Mouse (Mus musculus) embryo, embryonic 11.5 days (tissue): Measurements from ENCODE around the gene Pim1.

Experiments
- DNase-seq: peaks from one replicate; pipeline ENCODE4 v3.0.0-alpha.2; 2012; ENCODE audit warnings: low read depth, low spot score

Pim1 gene

GRCm38 (mm10) chr17:29528568-29529187 is 38.1 kb downstream of the Pim1 start:
- no peak for DNase-seq

GRCm38 (mm10) chr17:29530508-29530907 is 40.0 kb downstream of the Pim1 start:
- no peak for DNase-seq

- no peak for DNase-seq
Measured at GRCm38 (mm10) chr17:29531278-29531677, 40.7 kb downstream of the Pim1 start.

GRCm38 (mm10) chr17:29531757-29532384 is 41.3 kb downstream of the Pim1 start:
- no peak for DNase-seq

GRCm38 (mm10) chr17:29533866-29534265 is 43.3 kb downstream of the Pim1 start:
- DNase-seq: no peak

GRCm38 (mm10) chr17:29540426-29540825 is 49.9 kb downstream of the Pim1 start:
- DNase-seq: no peak

GRCm38 (mm10) chr17:29541419-29541818 is 50.9 kb downstream of the Pim1 start:
- no peak for DNase-seq

- no peak for DNase-seq
Measured at GRCm38 (mm10) chr17:29542831-29543690, 52.5 kb downstream of the Pim1 start.

GRCm38 (mm10) chr17:29544064-29544463 is 53.5 kb downstream of the Pim1 start:
- DNase-seq: no peak

- no peak for DNase-seq
Measured at GRCm38 (mm10) chr17:29545241-29545640, 54.7 kb downstream of the Pim1 start.
